Mouse (Mus musculus) adrenal gland, postnatal 36 days (tissue): ENCODE data around the gene Pigc. TPM values are rescaled to one million over a fixed set of nuclear protein-coding genes. Genes with fewer than 3 reads are reported as not detected.

Source experiments
- DNase-seq, 2 experiments: peaks; one replicate each; pipeline ENCODE4 v3.0.0; 2021; ENCODE audit warnings: mixed read lengths in 1 of 2
- total RNA-seq, 2 experiments: library from RNA; stranded (reverse); gene quantifications; 2 replicates each; pipeline ENCODE4 v1.2.3; 2021

Pigc gene
- total RNA-seq, 2 experiments from 2014 or later = 18.9 to 24.0 TPM

GRCm38 (mm10) chr1:161976255-161977182 lies 7.5 kb downstream of the Pigc start:
- DNase-seq = peak; percentile 69 to 77

- DNase-seq = peak in 1 of 2 experiments; percentile 23
Measured at GRCm38 (mm10) chr1:161977331-161977730, 8.3 kb downstream of the Pigc start.

DNA sequence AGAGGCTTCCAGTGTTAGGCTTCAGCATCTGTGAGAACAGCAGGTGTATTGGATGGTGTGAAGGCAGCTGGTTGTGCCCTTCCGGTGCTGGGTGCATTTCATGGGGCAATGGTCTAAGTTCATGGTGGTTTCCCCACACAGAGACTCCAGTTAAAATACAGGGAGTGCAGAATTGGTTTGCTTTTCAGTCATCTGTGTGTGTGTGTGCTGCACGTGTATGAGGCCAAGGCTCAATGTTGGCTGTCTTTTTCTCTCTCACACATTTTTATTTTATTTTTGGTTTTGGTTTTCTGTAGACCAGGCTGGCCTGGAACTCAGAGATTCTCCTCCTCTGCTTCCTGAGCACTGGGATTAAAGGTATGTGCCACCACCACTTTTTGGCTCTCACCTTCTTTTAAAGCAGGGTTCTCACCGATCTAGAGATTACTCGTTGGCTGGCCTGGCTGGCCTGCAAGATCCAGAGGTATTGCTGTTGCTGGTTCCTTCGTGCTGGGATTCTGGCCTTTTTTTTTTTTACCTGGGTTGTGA lies 9.3 kb downstream of the Pigc start:
- no peak for DNase-seq

- peak in 1 of 2 experiments; percentile 16 for DNase-seq
Measured at GRCm38 (mm10) chr1:161979536-161979935, 10.6 kb downstream of the Pigc start, which contains the start of gene 4930558K02Rik. 4930558K02Rik (minus strand) TSS chr1:161979636.

- no peak for DNase-seq
Measured at GRCm38 (mm10) chr1:161980046-161980445, 11.1 kb downstream of the Pigc start.

DNA sequence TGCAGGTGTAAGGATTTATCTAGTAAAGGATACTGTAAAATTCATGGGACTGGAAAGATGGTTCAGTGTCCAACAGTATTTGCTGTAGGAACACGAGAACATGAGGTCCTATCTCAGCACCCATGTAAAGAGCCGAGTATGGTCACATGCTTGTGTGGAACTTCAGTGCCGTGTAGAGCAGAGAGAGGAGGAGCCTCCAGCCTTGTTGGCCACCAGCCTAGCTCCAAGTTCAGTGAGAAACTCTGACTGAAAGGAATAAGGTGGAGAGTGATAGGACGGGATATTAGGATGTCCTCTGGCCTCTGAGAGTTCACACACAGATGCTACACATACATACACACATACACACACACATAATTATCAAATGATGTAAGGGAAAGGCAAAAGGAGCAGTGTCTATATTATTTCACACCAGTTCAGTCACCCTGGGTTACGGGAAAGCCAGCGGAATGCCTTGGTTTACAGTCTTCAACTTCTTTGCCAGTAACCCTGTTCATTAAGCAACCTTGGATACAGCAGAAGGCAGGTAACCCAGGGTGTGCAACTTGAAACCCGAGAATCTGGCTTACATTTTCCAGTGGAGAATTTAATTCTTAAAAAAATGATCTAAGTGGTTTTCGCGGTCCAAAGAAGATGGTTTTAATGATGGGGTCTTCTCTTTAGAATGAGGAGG lies 11.8 kb downstream of the Pigc start:
- DNase-seq = no peak

DNA sequence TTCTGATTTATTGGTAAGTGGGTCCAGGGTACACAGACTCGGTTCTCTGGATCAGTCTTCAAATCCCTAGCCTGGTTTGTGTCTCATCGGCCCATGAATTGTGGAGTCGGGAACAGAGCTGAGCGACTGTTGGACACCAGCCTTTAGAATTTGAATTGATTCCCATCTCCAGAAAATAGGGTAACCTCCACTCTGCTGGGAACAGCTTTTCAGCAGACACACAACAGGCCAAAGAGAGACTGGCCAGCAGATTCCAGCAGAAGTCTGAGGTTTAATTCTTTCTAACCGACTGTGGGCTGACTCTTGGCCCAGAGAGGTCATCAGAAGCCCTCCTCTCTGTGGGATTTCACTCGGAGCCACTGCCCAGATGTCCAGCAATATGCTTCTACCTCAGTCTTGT lies 14.5 kb downstream of the Pigc start:
- DNase-seq = no peak

- peak in 1 of 2 experiments; percentile 25 for DNase-seq
Measured at GRCm38 (mm10) chr1:161983979-161984566, 15.1 kb downstream of the Pigc start.

DNA sequence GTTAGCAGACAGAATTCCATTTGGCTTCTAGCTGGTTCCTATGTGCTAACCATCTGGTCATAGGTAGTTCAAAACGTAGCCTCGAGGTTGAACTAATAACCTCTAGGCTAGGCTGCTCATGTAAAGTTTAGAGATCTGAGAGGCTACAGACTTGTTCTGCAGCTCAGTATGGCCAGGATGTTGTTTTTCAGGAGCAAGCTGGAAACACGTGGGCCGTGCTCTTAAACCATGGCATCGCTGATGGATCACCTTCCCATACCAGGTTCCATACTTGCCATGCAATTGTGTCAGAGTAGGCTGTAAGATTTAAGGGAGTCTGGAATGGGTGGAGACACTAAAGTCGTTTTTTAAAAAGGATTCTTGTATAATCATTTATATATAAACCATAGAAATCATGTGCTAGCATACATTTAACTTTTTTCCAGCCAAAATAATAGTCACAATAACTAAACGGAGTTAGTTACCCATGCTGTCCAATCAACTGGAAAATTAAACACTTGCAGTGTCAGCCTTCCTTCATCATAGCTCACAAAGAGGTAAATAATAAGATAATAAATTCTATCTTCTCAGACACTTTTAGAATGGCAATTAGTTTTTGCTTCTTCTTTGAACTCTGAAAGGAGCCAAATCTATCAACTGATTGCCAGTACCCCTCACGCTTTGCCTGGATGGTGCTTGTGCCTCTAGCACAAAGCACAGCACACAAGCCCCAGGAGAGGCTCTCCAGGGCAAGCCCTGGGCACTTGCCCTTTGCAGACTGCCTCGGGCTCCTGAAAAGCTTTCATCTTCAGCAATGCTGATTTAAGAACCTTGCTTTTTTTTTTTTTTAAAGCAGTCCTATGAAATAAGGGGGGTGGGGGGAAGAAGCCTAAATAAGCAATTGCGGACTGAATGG lies 21.9 kb downstream of the Pigc start:
- no peak for DNase-seq

- no peak for DNase-seq
Measured at GRCm38 (mm10) chr1:161991846-161992245, 22.9 kb downstream of the Pigc start.

- no peak for DNase-seq
Measured at GRCm38 (mm10) chr1:161992389-161992788, 23.4 kb downstream of the Pigc start.

DNA sequence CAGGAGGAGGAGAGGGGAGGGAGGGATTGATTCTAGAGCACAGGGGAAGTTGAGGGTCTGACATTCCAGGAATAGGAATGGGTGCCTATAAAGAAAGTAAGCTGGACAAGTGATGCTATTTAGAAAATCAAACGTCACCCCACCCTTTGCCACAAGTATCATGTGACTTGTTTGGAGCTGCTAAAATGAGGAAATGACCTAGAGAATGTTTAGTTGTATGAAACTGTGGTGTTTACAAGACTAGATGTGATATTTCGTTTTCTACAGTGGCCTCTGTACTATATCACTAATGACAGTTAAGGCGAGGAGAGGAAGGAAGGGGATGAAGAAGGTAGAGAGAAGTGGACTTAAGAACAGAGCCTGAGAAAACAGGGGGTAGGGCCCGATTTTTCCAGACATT lies 29.8 kb downstream of the Pigc start:
- no peak for DNase-seq

GRCm38 (mm10) chr1:161999338-161999737 lies 30.4 kb downstream of the Pigc start:
- no peak for DNase-seq

DNA sequence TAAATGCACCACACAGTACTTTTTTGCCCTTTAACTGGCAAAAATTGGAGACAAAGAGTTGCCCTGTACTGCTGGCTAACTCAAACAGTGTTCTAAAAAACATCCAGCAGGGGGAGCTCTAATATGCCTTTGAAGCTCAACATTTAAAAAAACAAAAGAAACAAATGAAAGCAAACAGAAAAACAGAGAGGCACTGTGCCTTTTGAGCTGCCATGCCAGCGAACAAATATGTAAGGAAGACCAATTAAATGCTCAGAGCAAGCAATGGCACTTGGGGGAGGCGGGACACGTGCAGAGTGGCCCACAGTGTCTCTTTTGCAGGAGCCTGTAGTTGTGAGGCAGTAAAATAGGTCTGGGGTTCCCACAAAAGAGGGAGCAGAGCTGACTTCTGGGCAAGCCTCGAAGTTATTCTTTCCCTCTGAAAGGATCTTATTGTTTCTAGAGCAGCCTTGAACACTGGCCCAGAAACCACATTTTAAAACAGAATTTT lies 30.9 kb downstream of the Pigc start:
- peak in 1 of 2 experiments; percentile 55 for DNase-seq

DNA sequence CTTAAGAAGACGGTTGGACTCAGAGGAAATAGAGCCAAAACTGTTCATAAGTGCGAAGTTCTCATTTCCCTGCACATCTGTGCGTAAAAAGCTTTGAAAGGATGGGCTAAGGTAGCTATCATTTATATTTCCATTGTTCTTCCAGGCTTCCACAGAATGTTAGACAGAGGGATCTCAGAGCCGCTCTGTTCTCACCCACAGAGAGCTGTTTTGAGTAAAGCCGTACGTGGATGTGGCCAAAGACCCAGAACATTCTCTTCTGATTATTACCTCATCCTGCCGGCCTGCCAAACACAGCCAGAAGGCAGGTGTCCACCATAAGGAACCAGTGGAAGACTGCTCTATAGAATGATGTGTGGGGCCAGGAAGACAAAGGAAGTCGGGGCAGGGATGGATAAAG lies 32.3 kb downstream of the Pigc start:
- DNase-seq = no peak

DNA sequence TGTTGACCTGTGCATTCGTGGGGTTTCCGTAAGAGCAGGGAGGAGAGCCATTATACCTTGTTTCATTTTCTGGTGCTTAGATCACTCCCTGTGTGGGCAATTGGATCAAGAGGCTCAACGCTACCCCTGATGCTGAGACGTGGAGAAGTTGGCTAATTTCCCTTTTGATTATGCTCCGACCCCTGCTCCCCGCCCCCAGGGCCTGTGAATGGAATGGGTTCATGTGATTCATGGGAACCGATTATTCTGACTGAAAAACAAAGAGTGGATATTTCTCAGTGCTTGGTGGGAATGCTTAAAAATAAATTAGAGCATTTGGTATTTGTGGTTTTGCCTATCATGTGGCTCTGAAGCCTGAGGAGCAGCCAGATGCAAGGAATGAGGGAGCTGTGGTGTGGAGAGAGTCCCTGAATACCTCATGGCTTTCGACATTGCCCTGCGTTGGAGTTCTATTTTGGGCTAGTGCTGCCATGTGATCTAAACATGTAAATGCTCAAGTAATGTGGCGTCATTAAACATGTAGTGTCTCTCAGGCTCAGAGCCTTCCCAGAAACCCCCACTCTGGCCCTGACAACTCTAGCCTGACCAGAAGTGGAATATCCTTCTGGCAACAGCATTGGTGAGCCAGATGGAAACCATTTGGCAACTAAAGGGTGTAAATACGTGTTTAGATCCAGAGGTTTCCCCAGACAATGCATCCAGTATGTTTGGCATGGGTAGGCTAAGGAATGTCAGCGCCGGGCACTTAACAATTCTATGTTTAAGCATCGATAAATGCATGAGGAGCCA lies 34.9 kb downstream of the Pigc start:
- no peak for DNase-seq

DNA sequence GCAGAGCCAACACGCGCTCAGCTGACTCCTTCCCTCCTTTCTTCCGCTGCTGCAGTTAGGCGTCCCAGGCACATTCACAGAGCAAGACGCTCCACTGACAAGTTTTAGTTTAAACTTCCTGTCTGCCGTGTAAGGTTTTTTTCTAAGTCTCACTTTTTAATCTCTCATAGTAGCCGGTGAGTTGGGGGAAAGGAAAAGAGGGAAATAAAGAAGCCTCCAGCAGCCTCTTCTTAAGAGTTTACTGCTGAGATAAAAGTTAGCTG lies 35.5 kb downstream of the Pigc start:
- no peak for DNase-seq

DNA sequence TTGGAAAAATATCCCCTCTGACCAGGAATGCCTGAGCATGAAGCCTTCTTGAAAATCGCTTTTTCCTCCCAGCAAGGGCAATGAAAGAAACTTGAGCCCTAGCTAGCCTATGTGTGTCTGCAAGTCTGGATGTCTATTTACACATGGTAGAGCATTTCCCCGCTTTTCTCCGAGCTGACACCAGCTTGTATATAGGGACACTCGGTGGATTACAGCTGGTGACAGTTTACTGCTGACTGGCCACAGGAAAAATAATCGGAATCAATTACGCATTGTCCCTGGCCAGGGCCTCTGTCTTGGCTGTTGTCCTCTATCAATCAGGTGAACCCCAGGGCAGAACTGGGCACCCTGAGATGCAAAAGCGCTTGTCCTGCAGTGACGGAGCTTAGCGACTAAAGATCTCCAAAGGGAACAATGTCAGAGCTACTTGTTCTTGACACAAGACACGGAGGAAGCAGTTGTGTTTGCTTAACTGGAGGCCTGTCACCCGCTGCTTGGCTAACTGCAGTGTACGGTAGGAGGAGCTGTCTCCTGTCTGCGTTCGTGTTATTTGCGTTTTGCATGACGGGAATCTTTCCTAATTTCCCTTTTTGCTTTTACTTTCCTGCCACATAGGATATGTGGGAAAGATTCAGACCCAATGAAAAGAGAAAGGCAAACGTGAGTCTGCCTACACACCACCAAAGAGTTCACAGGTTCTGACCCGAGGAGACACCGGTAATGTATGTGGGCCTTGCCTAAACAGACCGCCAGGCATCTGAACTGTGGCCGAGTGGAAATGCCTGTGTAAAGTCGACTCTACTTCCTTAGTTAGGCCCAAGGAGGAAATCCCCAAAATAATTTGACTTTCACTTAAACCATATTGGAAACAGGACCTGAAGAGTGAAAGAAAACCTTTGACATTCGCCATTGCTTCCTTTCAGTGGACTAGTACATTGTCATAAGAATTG lies 36.1 kb downstream of the Pigc start:
- peak; percentile 13 to 53 for DNase-seq

- DNase-seq = no peak
Measured at GRCm38 (mm10) chr1:162006109-162006508, 37.1 kb downstream of the Pigc start.

DNA sequence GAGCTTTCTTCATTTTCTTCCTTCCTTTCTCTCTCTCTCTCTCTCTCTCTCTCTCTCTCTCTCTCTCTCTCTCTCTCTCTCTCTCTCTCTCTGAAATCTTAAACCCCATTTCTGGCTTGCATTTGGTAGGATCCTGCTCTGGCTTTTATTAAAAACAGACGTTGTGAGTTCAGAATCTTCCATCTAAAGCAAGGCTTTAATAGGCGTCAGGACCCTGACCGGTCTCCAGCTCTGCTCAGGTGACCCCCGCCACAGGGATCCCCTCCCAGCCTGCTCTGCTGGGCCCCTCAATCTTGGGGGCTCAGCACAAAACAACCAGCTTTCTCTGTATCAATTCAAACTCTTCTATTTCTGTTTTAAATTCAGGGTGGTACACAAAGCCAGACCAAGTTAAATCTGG lies 39.2 kb downstream of the Pigc start:
- DNase-seq = no peak
